Mouse (Mus musculus): ENCODE measurements around the gene Dazap1. TPM values are rescaled to one million over a fixed set of nuclear protein-coding genes. Genes with fewer than 3 reads are reported as not detected.
A peak's percentile ranks its signal among the peaks of the same experiment; 100 is the strongest.

The Dazap1 gene
- total and polyA plus RNA-seq, 2 experiments from 2014 or later, result 30.3 to 96.2 TPM

DNA sequence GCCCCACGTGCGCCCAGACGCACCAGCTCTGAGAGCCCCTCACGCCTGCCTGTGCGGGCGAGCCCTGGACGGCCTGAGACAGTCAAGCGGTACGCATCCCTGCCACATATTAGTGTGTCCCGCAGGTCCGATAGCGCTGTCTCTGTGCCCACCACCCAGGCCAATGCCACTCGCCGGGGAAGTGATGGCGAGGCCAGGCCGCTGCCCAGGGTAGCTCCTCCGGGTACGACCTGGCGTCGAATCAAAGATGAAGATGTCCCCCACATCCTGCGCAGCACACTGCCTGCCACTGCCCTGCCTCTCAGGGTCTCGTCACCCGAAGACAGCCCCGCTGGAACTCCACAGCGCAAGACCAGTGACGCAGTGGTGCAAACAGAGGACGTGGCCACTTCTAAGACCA, 54.0 kb downstream of the Dazap1 start:
- Histone ChIP-seq H3K27ac (ENCODE audit: low read depth) (no peak overlapping the region), H3K4me1 (ENCODE audit: control insufficient read depth, insufficient read depth) (peaks cover 34% of the 10 kb centered on the region), H3K36me3 (replicated peaks; ENCODE audit: control insufficient read depth, insufficient read depth, low read length) (peaks cover 10% of the 10 kb centered on the region), H3K4me2 (ENCODE audit: low read depth, low read length) (no peak overlapping the region), H3K27me3 (ENCODE audit: control insufficient read depth, insufficient read depth, low read length) (peaks cover 56% of the 10 kb centered on the region), H3K9ac (replicated peaks; ENCODE audit: low read depth, low read length) (no peak overlapping the region), H3K4me3 (ENCODE audit: low read depth, low read length) (no peak overlapping the region), H3K9me3 (replicated peaks; ENCODE audit: control insufficient read depth, low read length) (no peaks in the 10 kb centered on the region)
- TF ChIP-seq EP300 (IDR thresholded peaks at IDR 0.05; ENCODE audit: low read depth) (no peak), CTCF (IDR thresholded peaks at IDR 0.05; ENCODE audit: low read depth) (no peak)
- no peak for DNase-seq (ENCODE audit: low spot score)
- no peak for ATAC-seq (ENCODE audit: insufficient read depth, low read depth)
- WGBS, result 38% methylated on average over 27 of the region's 27 CpGs

DNA sequence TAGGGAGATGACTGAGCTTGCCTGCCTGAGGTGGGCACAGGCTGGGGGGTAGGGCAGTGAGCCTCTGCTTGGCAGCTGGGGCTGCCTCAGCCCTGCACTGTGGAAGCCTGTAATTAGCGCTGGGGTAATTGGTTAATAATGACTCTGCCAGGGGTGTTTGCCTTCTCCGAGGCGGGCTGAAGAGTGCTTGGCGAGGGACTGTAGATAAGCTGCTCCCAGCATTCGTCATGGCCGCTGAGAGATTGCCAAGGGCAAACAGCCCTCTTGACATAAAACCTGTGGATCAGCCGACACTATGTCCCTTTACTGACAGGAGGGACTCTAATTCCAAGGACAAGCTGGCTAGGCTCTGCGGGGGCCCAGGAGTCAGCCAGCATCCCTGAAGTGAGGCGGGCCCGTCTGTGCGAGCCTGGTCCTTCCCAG, 55.1 kb downstream of the Dazap1 start:
- 15% methylated on average over 11 of the region's 11 CpGs for WGBS
- no peak for TF ChIP-seq CTCF (IDR thresholded peaks at IDR 0.05; ENCODE audit: low read depth)
- TF ChIP-seq EP300 (IDR thresholded peaks at IDR 0.05; ENCODE audit: low read depth), result no peak
- H3K4me3 ChIP-seq (ENCODE audit: low read depth, low read length), result no peak overlapping the region
- peak overlapping the region; percentile 27 for H3K4me2 ChIP-seq (ENCODE audit: low read depth, low read length)
- peak; percentile 62 for DNase-seq (ENCODE audit: low spot score)
- peaks cover 46% of the 10 kb centered on the region for H3K27me3 ChIP-seq (ENCODE audit: control insufficient read depth, insufficient read depth, low read length)
- peaks cover 34% of the 10 kb centered on the region for H3K4me1 ChIP-seq (ENCODE audit: control insufficient read depth, insufficient read depth)
- peak overlapping the region; percentile 40 for H3K27ac ChIP-seq (ENCODE audit: low read depth)
- no peaks in the 10 kb centered on the region for H3K9me3 ChIP-seq (replicated peaks; ENCODE audit: control insufficient read depth, low read length)
- peaks cover 10% of the 10 kb centered on the region for H3K36me3 ChIP-seq (replicated peaks; ENCODE audit: control insufficient read depth, insufficient read depth, low read length)
- 0 out of 2 replicates have a peak overlapping the region, but pooled peaks have one; percentile 14 for H3K9ac ChIP-seq (replicated peaks; ENCODE audit: low read depth, low read length)
- peak; percentile 53 for ATAC-seq (ENCODE audit: insufficient read depth, low read depth)

DNA sequence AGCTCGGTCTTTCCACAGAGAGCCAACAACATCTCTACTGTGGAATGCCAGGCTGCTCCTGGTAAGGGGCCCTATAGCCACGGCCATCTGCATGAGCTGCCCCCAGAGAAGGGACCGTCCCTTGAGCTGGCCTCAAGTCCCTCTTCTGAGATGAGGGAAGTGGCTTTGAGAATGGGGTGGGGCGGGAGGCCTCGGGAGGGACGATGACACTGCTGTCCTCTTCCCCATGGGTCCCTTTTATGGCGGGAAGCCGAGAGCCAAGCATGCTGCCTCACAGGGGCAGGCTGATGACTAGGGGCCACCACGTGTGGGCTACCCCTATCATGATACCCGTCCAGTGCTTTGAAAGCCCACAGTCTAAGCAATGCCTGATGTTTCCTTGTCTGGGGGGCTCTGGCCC, 55.7 kb downstream of the Dazap1 start:
- peaks cover 39% of the 10 kb centered on the region for H3K27me3 ChIP-seq (ENCODE audit: control insufficient read depth, insufficient read depth, low read length)
- WGBS, result 45% methylated on average over 10 of the region's 10 CpGs

DNA sequence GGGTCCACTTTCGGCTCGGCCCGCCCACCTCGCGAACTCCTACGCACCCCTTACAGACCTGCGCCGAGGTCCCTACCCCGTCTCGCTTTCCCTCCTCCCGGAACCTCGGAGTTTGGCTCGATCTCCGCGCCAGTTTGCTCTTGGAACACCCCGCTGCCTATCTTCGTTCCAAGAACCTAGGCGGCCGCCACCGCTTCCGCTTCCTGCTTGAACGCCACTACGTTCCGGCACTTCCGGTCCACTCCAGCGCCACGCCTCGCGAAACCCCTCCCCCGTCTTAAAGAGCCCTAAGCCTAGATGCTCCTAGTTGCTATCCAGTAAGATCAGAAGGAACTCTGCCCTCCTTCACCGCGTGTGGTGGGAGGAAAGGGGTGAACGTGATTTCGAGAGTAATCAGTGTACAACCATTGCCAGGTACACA, 59.1 kb downstream of the Dazap1 start, which contains the start of gene 2310011J03Rik:
TSS of gene 2310011J03Rik (minus strand) at position 198 of the 421 bp plus-strand sequence.
- Histone ChIP-seq H3K36me3 (replicated peaks; ENCODE audit: control insufficient read depth, insufficient read depth, low read length) (peaks cover 10% of the 10 kb centered on the region), H3K4me3 (ENCODE audit: low read depth, low read length) (peak within 1 kb of the TSS; percentile 83), H3K4me2 (ENCODE audit: low read depth, low read length) (peak within 1 kb of the TSS; percentile 82), H3K27me3 (ENCODE audit: control insufficient read depth, insufficient read depth, low read length) (peaks cover 9% of the 10 kb centered on the region), H3K9ac (replicated peaks; ENCODE audit: low read depth, low read length) (peak within 1 kb of the TSS; percentile 75), H3K27ac (ENCODE audit: low read depth) (peak within 1 kb of the TSS; percentile 79), H3K4me1 (ENCODE audit: control insufficient read depth, insufficient read depth) (peaks cover 30% of the 10 kb centered on the region), H3K9me3 (replicated peaks; ENCODE audit: control insufficient read depth, low read length) (no peaks in the 10 kb centered on the region)
- WGBS, result under 1% methylated on average over 34 of the region's 34 CpGs
- DNase-seq (ENCODE audit: low spot score) (peak; percentile 94), ATAC-seq (ENCODE audit: insufficient read depth, low read depth) (peak; percentile 49; the same call in 1 of the 2 replicates)
- TF ChIP-seq EP300 (IDR thresholded peaks at IDR 0.05; ENCODE audit: low read depth) (peak; percentile 66), CTCF (IDR thresholded peaks at IDR 0.05; ENCODE audit: low read depth) (no peak)

More for the DNA sequence above, 55.7 kb downstream of the Dazap1 start:
- ATAC-seq (ENCODE audit: insufficient read depth, low read depth) (no peak), DNase-seq (ENCODE audit: low spot score) (no peak)
- H3K4me2 ChIP-seq (ENCODE audit: low read depth, low read length), result no peak overlapping the region
- TF ChIP-seq EP300 (IDR thresholded peaks at IDR 0.05; ENCODE audit: low read depth) (no peak), CTCF (IDR thresholded peaks at IDR 0.05; ENCODE audit: low read depth) (no peak)
- H3K36me3 ChIP-seq (replicated peaks; ENCODE audit: control insufficient read depth, insufficient read depth, low read length), result peaks cover 10% of the 10 kb centered on the region
- H3K27ac ChIP-seq (ENCODE audit: low read depth), result no peak overlapping the region
- no peak overlapping the region for H3K9ac ChIP-seq (replicated peaks; ENCODE audit: low read depth, low read length)
- H3K4me1 ChIP-seq (ENCODE audit: control insufficient read depth, insufficient read depth), result peaks cover 34% of the 10 kb centered on the region
- H3K9me3 ChIP-seq (replicated peaks; ENCODE audit: control insufficient read depth, low read length), result no peaks in the 10 kb centered on the region
- H3K4me3 ChIP-seq (ENCODE audit: low read depth, low read length), result no peak overlapping the region

- H3K4me1 ChIP-seq (ENCODE audit: control insufficient read depth, insufficient read depth), result peaks cover 22% of the 10 kb centered on the region
- no peaks in the 10 kb centered on the region for H3K9me3 ChIP-seq (replicated peaks; ENCODE audit: control insufficient read depth, low read length)
- WGBS, result 70% methylated on average over 6 of the region's 6 CpGs
- no peak overlapping the region for H3K9ac ChIP-seq (replicated peaks; ENCODE audit: low read depth, low read length)
- H3K36me3 ChIP-seq (replicated peaks; ENCODE audit: control insufficient read depth, insufficient read depth, low read length), result peaks cover 10% of the 10 kb centered on the region
- H3K4me3 ChIP-seq (ENCODE audit: low read depth, low read length), result no peak overlapping the region
- peaks cover 1% of the 10 kb centered on the region; the same call in 1 of the 2 replicates for H3K27me3 ChIP-seq (ENCODE audit: control insufficient read depth, insufficient read depth, low read length)
- no peak overlapping the region for H3K27ac ChIP-seq (ENCODE audit: low read depth)
- TF ChIP-seq CTCF (IDR thresholded peaks at IDR 0.05; ENCODE audit: low read depth) (no peak), EP300 (IDR thresholded peaks at IDR 0.05; ENCODE audit: low read depth) (no peak)
- DNase-seq (ENCODE audit: low spot score), result no peak
- H3K4me2 ChIP-seq (ENCODE audit: low read depth, low read length), result no peak overlapping the region
- no peak for ATAC-seq (ENCODE audit: insufficient read depth, low read depth)
Observed at GRCm38 (mm10) chr10:80321014-80321669, 59.9 kb downstream of the Dazap1 start.
